Mouse (Mus musculus) myocyte (in vitro differentiated cells): ENCODE results near the gene Rpl13a. TPM values are rescaled to one million over a fixed set of nuclear protein-coding genes. Genes with fewer than 3 reads are reported as not detected.

ENCODE experiments used
- H3K27me3 ChIP-seq: one replicate; pipeline ENCODE4 v1.6.1; 2011; ENCODE audit not compliant: control insufficient read depth, insufficient read depth, insufficient read length
- H3K36me3 ChIP-seq: one replicate; pipeline ENCODE4 v1.6.1; 2011; ENCODE audit not compliant: control insufficient read depth, insufficient read depth
- H3K4me2 ChIP-seq: one replicate; pipeline ENCODE4 v1.6.1; 2011; ENCODE audit warnings: low read depth, control low read depth
- H3K4me3 ChIP-seq: one replicate; pipeline ENCODE4 v1.5.1; 2011; ENCODE audit warnings: mild to moderate bottlenecking, control low read depth, moderate library complexity
- H3K79me2 ChIP-seq: one replicate; pipeline ENCODE4 v1.6.1; 2011; ENCODE audit not compliant: control insufficient read depth, insufficient read depth
- H3ac ChIP-seq: one replicate; pipeline ENCODE4 v1.6.1; 2011; ENCODE audit not compliant: control insufficient read depth, insufficient read length
- CEBPB ChIP-seq: IDR thresholded peaks from 2 replicates; pipeline ENCODE4 v1.6.1; 2011; ENCODE audit warnings: mild to moderate bottlenecking, moderate library complexity; ENCODE audit not compliant: poor library complexity, insufficient read depth, severe bottlenecking
- E2F4 ChIP-seq: IDR thresholded peaks from one replicate; pipeline ENCODE4 v1.6.1; 2011; ENCODE audit warnings: mild to moderate bottlenecking, control low read depth, moderate library complexity; ENCODE audit not compliant: insufficient read depth
- MAX ChIP-seq: IDR thresholded peaks from one replicate; pipeline ENCODE4 v1.6.1; 2011; ENCODE audit warnings: low read depth, mild to moderate bottlenecking, control low read depth
- MYOD1 ChIP-seq, 3 experiments: IDR thresholded peaks; one replicate each; pipeline ENCODE4 v1.6.1; 2011; ENCODE audit warnings: control low read depth in 2 of 3, low read depth in 2 of 3, mild to moderate bottlenecking in 2 of 3, moderate library complexity in 1 of 3; ENCODE audit not compliant: insufficient read length in 2 of 3, control insufficient read depth in 1 of 3
- MYOG ChIP-seq, 3 experiments: IDR thresholded peaks; one replicate each; pipeline ENCODE4 v1.6.1; 2011; ENCODE audit warnings: control low read depth in 2 of 3, low read depth in 2 of 3, mild to moderate bottlenecking in 2 of 3; ENCODE audit not compliant: insufficient read length in 2 of 3, control insufficient read depth in 1 of 3, insufficient read depth in 1 of 3
- POLR2A ChIP-seq: IDR thresholded peaks from one replicate; pipeline ENCODE4 v1.6.1; 2011; ENCODE audit warnings: low read depth, mild to moderate bottlenecking, control low read depth, moderate library complexity; ENCODE audit not compliant: insufficient read length
- POLR2AphosphoS2 ChIP-seq: IDR thresholded peaks from one replicate; pipeline ENCODE4 v1.6.1; 2011; ENCODE audit warnings: low read depth, control low read depth; ENCODE audit not compliant: insufficient read length
- REST ChIP-seq: IDR thresholded peaks from one replicate; pipeline ENCODE4 v1.6.1; 2011; ENCODE audit warnings: mild to moderate bottlenecking, control low read depth, moderate library complexity; ENCODE audit not compliant: insufficient read depth, insufficient read length
- SRF ChIP-seq: IDR thresholded peaks from one replicate; pipeline ENCODE4 v1.6.1; 2011; ENCODE audit warnings: low read depth; ENCODE audit not compliant: control insufficient read depth, insufficient read length
- TCF12 ChIP-seq: IDR thresholded peaks from one replicate; pipeline ENCODE4 v1.6.1; 2011; ENCODE audit warnings: mild to moderate bottlenecking, control low read depth; ENCODE audit not compliant: poor library complexity, insufficient read depth, severe bottlenecking
- TCF3 ChIP-seq: IDR thresholded peaks from one replicate; pipeline ENCODE4 v1.6.1; 2011; ENCODE audit warnings: low read depth, control low read depth; ENCODE audit not compliant: insufficient read length
- USF1 ChIP-seq: IDR thresholded peaks from one replicate; pipeline ENCODE4 v1.6.1; 2011; ENCODE audit warnings: low read depth, mild to moderate bottlenecking, control low read depth, moderate library complexity
- polyA plus RNA-seq: library from polyadenylated mRNA; unstranded; fragments of >200 nt; fragmentation: generic; extraction: Trizol; gene quantifications from one replicate; pipeline ENCODE4 v1.2.1, GENCODE M21; 2012; ENCODE audit warnings: missing spikeins

The Rpl13a gene
- polyA plus RNA-seq, 1 experiment = 6,110 TPM

DNA sequence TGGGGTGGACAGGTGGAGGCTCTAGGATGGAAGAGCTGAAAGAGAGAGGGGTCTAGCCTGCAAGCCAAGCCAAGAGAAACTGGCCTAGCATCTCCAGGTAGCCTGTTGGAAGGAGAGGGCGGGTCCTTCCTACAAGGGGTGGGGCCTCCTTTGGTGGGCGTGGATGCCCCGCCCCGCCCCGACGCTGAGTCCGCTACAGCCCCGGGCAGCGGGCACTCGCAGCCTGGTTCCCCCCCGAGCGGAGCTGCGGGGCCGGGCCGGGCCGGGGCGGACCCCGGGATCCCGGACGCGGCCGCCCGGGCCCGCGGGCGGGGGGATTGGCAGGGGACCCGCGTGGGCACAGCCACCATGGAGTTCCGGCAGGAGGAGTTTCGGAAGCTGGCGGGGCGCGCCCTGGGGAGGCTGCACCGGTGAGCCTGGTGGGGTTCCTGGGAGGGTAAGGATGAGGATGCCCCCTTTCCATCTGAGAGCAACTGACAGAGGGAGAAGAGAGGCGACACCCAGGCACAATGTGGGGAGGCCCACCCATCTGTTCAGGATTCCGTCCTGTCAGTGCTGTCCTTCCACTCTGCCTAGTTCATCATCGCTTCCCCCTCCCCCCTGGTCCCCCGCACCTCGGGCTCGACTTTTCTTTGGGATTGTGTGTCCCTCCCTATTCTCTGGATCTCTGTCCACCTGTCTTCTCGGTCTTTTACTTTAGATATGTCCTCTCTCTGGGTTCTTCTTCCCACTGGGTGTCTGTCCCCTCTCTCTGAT, 35.4 kb upstream of the Rpl13a start, which contains the start of gene Slc17a7:
TSS of gene Slc17a7 (plus strand) at position 215 of the 756 bp plus-strand sequence.
- Histone ChIP-seq H3ac (no peak within 1 kb of the TSS), H3K4me2 (peak within 1 kb of the TSS; percentile 27), H3K27me3 (peaks cover 54% of the 10 kb centered on the region), H3K36me3 (no peaks in the 10 kb centered on the region), H3K4me3 (no peak within 1 kb of the TSS), H3K79me2 (no peaks in the 10 kb centered on the region)
- TF ChIP-seq SRF (no peak), CEBPB (no peak), MYOG (IDR thresholded peaks at IDR 0.05; ENCODE audit: control insufficient read depth in 1 of 3, insufficient read depth in 1 of 3, insufficient read length in 2 of 3, low read depth in 2 of 3) (no peak), MAX (no peak), USF1 (no peak), E2F4 (no peak), MYOD1 (IDR thresholded peaks at IDR 0.05; ENCODE audit: control insufficient read depth in 1 of 3, insufficient read length in 2 of 3, low read depth in 2 of 3) (no peak), POLR2AphosphoS2 (no peak), TCF3 (no peak), TCF12 (no peak), POLR2A (no peak)

DNA sequence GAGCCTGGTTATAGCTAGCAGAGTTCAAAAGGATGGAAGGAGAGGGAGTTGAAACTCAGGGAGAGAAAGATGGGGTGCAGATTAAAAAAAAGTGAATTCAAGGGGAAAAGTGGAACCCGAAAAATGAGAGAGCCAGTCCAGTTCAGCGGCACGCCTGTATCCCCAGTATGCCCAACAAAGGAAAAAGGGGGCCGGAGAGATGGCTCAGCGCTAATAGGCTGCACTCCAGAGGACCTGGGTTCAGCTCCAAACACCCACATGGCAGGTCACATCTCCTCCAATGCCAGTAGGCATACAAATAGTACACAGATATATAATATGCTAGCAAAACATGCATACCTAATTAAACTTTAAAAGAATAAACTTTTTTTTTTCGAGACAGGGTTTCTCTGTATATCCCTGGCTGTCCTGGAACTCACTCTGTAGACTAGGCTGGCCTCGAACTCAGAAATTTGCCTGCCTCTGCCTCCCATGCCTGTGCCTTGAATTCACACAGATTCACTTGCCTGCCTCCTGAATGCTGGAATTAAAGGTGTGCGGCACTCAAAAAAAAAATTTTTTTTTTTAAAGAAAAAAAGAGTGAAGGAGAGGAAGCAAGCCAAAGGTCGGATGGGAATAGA, 34.5 kb upstream of the Rpl13a start:
- TF ChIP-seq MYOD1 (IDR thresholded peaks at IDR 0.05; ENCODE audit: control insufficient read depth in 1 of 3, insufficient read length in 2 of 3, low read depth in 2 of 3) (no peak), CEBPB (no peak), TCF3 (no peak), SRF (no peak), TCF12 (no peak), MAX (no peak), REST (no peak), POLR2AphosphoS2 (no peak), POLR2A (no peak), USF1 (no peak), E2F4 (no peak), MYOG (IDR thresholded peaks at IDR 0.05; ENCODE audit: control insufficient read depth in 1 of 3, insufficient read depth in 1 of 3, insufficient read length in 2 of 3, low read depth in 2 of 3) (no peak)
- H3K27me3 ChIP-seq = peaks cover 46% of the 10 kb centered on the region
- H3K36me3 ChIP-seq = no peaks in the 10 kb centered on the region
- no peak overlapping the region for H3ac ChIP-seq
- H3K79me2 ChIP-seq = no peaks in the 10 kb centered on the region
- H3K4me3 ChIP-seq = no peak overlapping the region
- H3K4me2 ChIP-seq = no peak overlapping the region

DNA sequence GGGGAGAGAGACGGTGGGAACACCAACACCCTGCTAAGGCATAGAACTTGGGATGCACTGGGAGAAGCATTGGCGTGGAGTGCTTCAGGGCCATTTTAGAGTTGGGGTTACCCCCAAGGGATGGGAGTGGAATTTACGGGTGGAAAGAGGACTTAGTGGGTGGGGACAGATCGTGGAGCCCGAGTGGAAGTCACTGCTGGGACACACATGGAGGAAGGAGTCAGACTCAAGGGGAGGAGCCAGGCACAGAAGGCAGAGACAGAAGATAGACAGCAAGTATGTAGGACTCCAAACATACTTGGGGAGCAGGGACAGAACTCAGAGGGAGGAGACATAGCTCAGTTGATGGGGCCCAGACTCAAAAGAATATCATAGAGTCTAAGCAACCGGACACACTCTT, 34.0 kb upstream of the Rpl13a start:
- Histone ChIP-seq H3K79me2 (no peaks in the 10 kb centered on the region), H3K27me3 (peaks cover 40% of the 10 kb centered on the region), H3K4me2 (peak overlapping the region; percentile 70), H3K36me3 (no peaks in the 10 kb centered on the region), H3K4me3 (no peak overlapping the region), H3ac (no peak overlapping the region)
- TF ChIP-seq CEBPB (no peak), USF1 (no peak), SRF (no peak)

GRCm38 (mm10) chr7:45161612-45162473, 33.3 kb upstream of the Rpl13a start:
- H3K27me3 ChIP-seq = peaks cover 33% of the 10 kb centered on the region
- H3K4me3 ChIP-seq = no peak overlapping the region
- H3K79me2 ChIP-seq = no peaks in the 10 kb centered on the region
- no peak overlapping the region for H3ac ChIP-seq
- H3K36me3 ChIP-seq = no peaks in the 10 kb centered on the region
- peak overlapping the region; percentile 70 for H3K4me2 ChIP-seq
- TF ChIP-seq MYOD1 (IDR thresholded peaks at IDR 0.05; ENCODE audit: control insufficient read depth in 1 of 3, insufficient read length in 2 of 3, low read depth in 2 of 3) = peak in 2 of 3 experiments; percentile 46 to 75
- TF ChIP-seq CEBPB = no peak
- TF ChIP-seq POLR2A = no peak
- no peak for TF ChIP-seq SRF
- no peak for TF ChIP-seq USF1
- TF ChIP-seq MAX = no peak
- no peak for TF ChIP-seq REST
- TF ChIP-seq TCF3 = no peak
- no peak for TF ChIP-seq E2F4
- TF ChIP-seq TCF12 = no peak
- TF ChIP-seq MYOG (IDR thresholded peaks at IDR 0.05; ENCODE audit: control insufficient read depth in 1 of 3, insufficient read depth in 1 of 3, insufficient read length in 2 of 3, low read depth in 2 of 3) = peak in 2 of 3 experiments; percentile 62 to 68
